Mouse (Mus musculus): ENCODE data around the gene Sept1.

DNA sequence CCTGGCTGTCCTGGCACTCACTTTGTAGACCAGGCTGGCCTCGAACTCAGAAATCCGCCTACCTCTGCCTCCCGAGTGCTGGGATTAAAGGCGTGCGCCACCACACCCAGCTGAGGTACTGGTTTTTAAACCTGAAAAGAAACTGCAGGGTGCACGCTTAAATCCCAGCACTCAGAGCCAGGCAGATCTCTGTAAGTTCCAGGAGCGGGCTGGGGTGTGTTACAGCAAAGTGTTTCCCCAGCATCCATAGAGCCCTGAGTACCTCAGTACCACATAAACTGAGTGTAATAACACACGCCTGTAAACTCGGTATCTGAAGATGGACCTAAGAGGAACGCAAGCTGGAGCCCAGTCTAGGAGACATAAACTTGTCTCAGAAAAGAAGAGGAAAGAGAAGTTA is 45.6 kb downstream of the Sept1 start:
- TF ChIP-seq CEBPB (IDR thresholded peaks at IDR 0.05; ENCODE audit: insufficient read depth, poor library complexity, severe bottlenecking) (no peak), TCF3 (IDR thresholded peaks at IDR 0.05; ENCODE audit: insufficient read length, low read depth) (no peak), POLR2A (IDR thresholded peaks at IDR 0.05; ENCODE audit: insufficient read length, low read depth) (no peak), POLR2AphosphoS2 (IDR thresholded peaks at IDR 0.05; ENCODE audit: insufficient read length, low read depth) (no peak), USF1 (IDR thresholded peaks at IDR 0.05; ENCODE audit: low read depth) (no peak), REST (IDR thresholded peaks at IDR 0.05; ENCODE audit: insufficient read depth, insufficient read length) (no peak), MAX (IDR thresholded peaks at IDR 0.05; ENCODE audit: low read depth) (no peak)

Measured in myocyte (in vitro differentiated cells).